Mouse (Mus musculus) layer of hippocampus, postnatal 14 days (tissue): Measurements from ENCODE around the gene Col5a1. TPM values are rescaled to one million over a fixed set of nuclear protein-coding genes. Genes with fewer than 3 reads are reported as not detected.

Experiments
- DNase-seq, 2 experiments: peaks; one replicate each; pipeline ENCODE4 v3.0.0; 2021 to 2022; ENCODE audit warnings: low spot score in 2 of 2, mixed read lengths in 1 of 2
- total RNA-seq, 2 experiments: library from RNA; stranded (reverse); gene quantifications; 2 replicates each; pipeline ENCODE4 v1.2.3; 2021

Col5a1 gene
- total RNA-seq, 2 experiments from 2014 or later: 5.9 to 6.1 TPM

DNA sequence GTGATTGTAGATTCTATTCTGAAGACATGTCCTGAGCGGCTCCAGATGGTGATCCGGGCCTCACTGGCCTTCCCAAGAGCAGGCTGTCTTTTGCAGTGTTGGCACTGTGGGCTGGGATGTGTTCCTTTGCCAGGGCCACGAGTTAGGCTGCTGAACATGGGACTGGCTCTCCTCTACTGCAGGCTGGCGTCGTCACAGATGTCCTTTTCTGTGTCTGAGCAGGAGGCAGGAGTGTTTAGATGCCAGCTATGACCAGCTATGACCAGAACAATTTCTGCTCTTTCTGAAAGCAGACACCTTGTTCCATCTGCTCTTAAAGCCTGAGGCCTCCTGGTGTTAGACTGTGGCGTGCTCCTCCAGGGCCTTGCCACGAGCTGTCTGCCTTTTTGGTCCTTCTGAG is 31.9 kb downstream of the Col5a1 start:
- no peak for DNase-seq

DNA sequence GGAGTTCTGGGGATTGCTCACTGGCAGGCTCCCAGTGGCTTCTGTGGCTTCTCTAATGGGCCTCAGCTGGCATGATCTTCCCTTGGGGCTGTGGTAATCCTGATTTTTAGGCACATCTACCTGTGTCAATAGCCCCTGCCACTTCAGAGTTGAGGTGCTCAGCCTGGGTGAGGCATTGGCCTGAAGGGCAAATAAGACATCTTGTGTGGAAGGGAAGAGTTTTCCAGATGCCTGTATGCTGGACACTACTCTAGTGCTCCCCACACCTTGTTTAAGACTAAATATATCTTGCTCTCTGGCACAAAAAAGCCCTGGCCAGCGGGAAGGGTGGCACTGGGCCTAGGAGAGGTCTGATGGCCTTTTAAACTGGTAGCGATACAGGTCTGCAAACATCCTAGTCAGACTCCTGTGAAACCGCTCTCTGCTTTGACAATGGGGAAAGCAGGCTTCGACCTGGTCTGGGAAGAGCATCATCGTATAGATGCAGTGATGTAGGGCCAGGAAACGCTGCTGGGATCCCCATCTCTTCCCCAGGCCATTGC is 33.2 kb downstream of the Col5a1 start:
- no peak for DNase-seq

DNA sequence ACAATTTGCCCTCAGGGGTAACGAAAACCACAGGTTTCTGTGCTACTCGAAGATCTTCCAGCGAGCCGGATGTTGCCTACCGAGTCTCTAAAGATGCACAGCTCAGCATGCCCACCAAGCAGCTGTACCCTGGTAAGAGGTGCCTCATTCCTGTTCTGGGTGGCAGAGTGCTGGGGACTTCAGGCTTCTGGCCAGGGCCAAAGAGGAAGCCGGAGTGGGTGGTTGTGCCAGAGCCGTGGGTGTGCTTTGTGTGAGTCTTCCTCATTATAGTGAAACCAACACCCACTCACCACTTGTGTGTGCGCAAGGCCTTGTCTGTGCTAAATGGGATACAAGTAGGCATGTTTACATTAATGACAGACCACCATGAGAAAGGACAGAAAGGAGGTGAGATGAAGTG is 35.8 kb downstream of the Col5a1 start:
- DNase-seq: no peak

DNA sequence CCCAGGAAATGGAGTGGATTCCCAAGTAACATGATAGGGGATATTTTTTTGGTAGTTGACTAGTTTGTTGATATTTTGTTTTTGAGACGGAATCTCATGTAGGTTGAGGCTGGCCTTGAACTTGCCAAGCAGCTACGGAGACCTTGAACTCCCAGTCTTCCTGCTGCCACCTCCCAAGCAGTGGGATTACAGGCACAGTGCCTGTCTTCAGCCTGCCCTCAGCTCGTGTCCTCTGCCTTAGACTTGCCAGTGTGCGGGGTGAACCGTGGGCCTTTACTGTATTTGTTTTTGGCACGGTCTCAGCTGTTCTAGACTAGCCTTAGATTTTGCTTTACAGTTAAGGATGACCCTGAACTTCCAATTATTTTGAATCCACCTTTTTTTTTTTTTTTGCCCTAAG is 37.5 kb downstream of the Col5a1 start:
- DNase-seq: no peak

DNA sequence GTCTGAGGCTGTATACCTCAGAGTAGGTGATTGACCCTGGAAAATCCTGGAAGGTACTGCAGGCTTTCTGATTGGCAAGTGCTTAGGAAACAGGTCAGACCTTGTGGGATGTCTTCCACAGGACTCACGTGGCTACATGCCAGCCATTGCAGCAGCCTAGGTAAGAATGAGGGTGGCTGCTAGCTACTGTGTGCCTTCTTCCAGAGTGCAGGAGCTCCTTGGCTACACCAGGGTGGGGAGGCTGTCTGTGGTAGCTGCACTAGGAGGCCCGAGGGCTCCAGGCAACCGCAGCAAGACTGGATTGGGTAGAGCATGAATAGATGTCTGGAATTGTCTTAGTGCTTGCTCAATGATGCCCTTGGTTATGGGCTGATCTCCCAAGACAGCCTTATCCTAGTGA is 38.2 kb downstream of the Col5a1 start:
- no peak for DNase-seq

DNA sequence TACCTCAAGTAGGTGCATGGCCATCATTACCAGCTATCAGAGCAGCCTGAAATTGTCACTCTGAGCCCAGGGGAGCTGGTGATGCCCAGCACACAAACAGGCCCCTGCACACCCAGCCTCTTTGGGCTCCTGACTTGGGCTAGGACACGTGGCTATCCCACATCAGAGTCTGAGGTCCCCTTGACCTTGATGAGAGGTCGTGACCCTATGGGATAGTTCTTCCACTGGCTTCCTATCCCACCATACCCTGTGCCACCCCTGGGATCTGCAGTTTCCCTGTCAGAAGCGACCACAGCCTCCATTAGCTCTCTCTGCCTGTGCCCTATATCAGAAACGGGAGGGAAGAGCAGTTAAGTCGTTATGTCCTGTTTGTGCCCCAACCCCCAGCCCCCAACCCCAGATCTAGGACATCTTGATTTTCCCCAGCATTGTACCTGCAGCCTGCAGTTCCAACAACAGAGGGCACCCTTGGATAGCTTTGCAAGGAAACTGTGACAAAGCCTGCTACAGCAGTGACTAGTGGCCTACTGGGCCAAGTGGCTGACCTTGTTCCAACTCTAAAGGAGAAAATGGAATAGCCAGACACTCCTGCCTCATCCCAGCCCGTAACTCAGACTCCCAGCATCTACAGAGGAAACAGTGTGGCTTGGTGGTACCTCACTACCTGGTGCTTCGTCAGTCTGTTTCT is 40.4 kb downstream of the Col5a1 start:
- peak; percentile 79 to 84 for DNase-seq

DNA sequence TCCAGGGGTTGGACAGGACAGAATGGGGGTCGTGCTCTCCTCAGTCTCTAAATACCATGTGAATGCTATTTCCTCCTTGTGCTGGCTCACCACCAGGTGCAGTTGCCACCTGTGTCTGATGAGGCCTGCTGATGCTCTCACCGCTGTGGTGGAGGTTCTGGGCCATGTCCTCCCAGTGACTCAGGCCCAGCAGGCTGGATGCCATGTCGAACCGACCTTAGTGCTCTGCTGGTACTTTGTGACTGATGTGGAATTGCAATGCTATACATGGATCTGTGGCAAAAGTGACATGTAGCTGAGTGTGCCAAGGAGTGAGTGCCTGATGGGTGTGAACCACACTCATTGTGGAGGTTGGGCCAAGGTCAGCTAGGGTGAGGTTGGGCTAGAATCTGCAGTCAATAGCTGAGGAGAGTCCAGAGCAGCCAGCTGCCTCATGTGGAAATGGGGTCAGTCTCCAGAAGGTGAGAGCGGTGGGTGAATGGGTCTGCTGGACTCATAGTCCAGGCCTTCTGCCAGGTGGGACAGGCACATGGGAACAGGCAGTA is 44.3 kb downstream of the Col5a1 start:
- DNase-seq: no peak

DNA sequence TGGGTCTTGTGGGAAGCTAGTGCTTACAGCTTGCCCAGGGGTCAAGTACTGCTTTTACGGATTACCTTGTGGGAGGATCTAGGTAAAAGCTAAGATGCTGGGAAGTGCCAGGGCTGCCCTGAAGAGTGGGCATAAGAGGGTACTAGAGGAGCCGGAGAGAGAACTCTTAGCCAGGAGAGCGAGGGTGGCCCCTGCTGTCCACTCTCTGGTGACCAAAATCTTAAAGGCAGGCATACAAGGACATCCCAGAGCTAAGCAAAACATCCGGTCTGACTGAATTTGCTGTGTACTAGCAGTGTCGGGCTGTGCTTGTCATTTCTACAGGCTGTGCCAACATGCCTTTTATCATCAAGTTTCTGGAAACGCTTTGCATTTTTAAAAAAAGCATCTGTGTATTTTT is 44.9 kb downstream of the Col5a1 start:
- no peak for DNase-seq

DNA sequence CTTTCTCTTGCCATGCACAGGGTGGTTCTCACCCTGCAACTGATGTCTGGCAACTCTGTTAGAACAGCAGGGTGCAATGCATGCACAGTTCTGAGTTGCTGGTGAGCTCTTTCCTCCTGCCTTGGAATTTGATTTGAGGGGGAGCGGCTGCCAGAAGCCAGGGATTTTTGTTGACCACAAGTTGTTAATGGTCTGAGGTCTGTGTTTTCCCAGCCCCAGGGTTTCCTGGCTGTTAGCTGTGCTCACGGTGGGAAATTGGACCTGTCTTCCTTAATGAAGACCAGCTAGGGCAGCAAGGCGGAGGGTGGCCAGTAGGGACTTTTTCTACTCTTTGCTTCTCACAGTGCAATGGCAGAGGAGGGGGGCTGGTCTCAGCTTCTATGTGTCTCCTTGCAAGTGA is 45.7 kb downstream of the Col5a1 start:
- no peak for DNase-seq

DNA sequence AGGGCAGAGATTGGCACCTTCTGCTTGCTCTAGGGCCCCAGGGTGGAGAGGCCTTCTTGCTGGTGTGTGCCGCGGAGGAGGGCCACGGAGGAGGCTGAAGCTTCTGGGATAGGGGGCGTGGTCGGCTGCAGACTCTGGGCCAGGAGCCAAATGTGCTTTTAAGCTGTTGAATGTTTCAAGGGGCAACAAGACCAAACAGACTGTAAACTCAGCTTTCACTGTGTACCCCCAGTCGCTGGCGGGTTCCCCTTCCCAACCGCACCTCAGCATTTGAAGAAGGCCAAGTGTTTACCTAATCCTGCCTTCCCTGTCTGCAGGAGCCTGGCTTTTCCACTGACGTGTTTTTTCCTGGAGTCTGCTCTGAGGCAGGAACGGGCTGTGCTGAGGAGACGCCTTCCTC is 48.0 kb downstream of the Col5a1 start:
- DNase-seq: no peak

DNA sequence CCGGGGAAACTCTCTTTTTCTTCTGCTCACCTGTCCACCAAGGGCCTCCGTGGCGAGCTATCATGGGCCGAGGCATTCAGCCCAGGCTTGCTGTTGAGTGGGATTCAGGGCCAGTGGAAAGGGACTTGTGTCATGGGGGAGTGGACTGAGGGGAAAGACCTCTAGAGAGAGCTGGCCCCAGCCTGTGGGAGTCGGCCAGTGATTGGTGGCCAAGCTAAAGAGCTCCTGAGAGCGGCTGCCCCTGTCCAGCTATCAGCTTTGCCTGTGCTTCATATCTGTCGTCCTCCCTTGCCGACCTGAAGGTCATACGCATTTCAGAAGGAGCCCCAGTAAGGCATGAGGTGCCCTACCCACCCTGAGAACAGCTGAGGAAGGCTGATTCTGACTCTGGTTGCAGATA is 48.6 kb downstream of the Col5a1 start:
- DNase-seq: no peak

DNA sequence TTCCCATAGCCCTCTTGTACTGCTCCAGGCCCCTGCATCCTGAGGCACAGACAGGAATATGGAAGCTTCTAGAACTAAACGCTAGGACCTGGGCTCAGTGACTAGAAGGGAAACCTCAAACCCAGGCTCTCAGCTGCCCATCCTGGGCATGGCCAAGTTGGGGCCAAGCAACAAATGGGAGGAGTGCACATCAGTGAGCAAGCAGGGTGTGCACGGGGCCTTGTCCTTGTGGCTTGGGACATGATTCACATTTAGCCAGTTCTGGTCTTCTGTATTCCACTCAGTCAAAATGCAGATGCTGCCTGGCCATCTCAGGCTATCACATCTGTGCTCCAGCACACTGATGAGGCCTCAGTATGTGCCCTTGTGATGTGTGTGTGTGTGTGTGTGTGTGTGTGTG is 49.2 kb downstream of the Col5a1 start:
- DNase-seq: no peak

DNA sequence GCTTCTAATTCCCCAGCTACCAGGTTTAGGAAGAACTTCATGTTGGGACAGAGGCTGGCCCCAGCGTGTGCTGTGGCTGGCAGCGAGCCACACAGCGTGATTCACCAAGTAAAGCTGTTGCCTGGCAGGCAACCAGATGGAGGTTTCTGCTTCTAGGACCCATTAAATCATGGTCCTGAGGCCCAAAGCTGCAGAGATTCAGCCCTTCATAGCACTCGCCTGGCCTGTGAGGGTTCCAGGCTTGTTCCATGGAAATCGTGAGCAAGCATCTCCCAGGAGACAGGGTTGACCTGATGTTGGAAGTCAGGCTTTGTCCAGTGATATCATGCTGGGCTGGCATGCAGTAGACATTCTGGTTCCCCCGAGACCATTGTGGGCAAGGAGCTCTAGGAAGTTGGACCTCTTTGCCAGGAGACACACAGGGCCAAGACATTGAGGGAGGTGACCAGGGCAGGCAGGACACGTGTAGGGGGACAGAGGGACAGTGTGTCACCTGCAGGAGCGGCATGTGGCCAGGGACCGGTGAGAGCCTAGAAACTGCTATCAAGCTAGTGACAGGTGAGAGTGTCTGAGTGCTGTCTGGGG is 50.5 kb downstream of the Col5a1 start:
- peak in 1 of 2 experiments; percentile 42 for DNase-seq

DNA sequence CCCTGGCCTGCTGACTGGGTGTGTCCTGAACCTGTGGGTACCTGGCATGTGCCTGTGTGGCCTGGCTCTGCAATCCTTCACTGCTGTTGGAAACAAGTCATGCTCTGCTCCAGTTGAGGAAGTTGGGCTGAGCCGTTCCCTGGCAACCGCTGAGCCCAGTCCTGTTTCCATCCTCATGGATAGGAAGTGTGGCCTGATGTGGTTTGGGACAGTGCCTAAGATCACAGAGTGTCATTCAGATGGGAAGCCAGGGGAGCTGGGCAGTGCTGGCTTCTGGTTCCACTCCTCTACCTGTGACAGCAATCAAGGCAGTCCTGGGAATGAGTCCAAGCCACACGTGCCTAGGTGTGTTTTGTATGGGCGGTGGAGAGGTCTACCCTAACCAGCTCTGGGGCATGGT is 53.2 kb downstream of the Col5a1 start:
- DNase-seq: no peak

DNA sequence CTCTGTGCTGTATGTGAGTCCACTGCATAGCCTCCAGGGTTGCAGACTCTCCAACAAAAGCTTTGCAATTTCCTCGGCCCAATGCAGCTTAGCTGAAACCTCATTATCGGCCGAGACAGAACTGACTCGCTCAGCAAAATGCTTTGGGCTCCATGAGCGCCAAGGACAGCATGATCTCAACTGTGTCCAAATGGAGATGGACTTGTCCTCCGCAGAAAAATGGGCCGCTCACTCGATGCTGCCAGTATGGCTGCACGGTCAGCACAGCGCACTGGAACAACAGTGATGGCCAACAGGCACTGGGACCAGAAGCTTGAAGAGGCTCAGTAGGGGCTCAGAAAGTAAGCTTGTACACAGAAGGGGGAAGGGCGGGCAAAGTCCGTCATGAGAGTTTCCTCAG is 53.9 kb downstream of the Col5a1 start:
- DNase-seq: no peak

DNA sequence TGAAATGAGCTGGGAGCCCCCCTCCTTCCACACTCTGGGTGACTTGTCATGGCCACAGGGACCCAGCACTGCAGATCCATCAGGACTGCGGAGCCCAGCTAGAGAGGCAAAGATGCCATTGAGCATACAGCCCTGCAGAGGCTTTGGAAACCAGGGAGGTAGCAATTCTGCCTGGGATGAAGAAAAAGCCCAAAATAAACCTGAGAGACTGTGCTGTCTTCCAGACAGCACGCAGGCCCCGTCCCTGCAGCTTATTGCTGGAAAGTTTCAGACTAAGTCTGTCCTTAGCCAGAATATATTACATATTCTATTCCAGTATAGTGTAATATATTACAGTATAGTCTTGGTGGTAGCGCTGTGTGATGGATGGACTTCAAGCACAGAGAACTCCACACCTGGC is 61.0 kb downstream of the Col5a1 start:
- no peak for DNase-seq

DNA sequence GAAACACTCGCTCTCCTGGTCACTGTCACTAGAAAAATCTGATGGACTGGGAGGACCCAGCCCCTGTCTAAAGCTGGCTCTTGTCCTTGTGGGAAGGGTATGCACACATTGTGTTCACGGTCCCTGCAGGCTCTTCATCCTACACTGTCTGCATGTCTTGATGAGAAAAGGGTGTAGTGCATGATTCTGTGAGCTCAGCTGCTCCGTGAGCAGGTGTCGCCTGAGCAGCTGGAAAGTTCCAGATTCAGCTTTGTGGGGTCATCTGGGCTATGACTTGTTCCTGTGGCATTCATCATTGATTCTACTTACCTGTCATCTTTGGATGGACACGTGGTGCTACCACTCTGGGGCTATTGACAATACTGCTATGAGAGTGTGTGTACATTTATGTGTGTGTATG is 61.7 kb downstream of the Col5a1 start:
- no peak for DNase-seq

DNA sequence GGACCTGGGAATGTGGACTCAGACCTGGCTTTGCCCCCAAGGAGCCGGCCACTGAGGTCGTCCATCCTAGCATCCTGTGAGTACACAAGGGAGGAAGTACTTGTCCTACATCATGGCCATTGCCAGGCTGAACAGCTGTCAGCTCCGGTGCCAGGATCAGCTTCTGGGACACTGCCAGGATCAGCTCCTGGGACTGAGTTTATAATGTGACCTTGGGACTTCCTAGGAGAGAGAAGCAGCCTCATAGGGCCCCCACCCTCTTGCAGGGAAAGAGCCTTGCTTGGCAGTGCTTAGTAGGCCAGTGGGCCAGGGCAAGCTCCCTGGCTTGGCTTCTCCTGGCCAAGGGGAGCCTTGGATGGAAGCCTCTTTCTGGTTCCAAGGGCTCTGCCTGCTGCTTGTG is 67.6 kb downstream of the Col5a1 start:
- DNase-seq: peak in 1 of 2 experiments; percentile 37

DNA sequence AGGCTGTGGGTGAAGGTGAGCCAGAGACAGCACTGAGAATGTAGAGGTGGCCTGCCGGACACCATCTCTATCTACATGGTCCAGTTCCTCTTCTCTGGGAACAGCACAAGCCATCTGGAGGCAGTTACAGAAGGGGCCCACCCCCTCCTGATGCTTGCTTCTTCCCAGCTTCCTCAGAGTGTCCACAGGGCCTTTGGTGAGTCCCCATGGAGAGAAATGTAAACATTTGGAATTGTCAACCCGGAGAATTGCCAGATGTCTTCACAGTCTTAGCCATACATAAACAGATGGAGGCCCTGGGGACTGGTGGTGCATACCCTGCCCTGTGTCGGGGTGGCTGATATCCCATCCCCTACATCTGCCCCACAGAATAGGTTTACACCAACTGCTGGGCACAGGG is 68.7 kb downstream of the Col5a1 start:
- DNase-seq: no peak

DNA sequence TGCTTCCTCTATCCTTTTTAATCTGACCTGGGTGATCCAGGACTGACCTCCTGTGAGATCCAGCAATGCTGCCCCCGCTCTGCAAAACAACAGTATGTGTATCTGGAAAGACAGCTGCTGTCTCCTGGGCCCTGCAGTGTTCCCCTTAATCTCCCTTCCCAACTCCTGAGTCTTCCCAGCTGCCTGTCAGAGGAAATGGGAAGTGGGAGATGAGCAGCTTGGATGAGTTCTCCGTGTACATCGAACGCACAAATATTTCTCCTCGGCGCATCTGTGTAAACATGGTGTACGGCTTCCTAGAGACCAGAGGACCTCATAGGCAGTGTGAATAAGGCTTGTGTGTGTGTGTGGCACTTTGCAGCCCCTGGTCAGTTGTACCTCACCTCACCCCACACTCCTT is 70.5 kb downstream of the Col5a1 start:
- no peak for DNase-seq

DNA sequence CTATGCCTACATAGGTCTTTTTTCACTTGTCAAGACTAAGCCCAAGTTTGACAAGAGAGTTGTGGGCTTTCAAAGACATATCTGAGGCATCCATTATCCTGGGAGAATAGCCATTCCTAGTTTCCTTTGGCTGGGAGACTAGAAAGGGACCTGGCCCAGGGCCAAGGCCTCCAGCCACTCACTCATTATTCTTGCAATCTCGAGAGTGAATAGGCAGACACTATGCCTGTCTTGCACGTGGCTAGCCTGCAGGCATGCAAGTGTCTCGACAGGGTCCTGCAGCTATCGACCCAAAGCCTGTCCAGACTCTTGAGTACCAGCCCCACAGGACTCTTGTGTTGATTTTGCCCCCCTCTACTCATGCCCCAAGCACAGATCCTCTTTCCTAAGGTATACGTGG is 71.0 kb downstream of the Col5a1 start:
- DNase-seq: no peak

DNA sequence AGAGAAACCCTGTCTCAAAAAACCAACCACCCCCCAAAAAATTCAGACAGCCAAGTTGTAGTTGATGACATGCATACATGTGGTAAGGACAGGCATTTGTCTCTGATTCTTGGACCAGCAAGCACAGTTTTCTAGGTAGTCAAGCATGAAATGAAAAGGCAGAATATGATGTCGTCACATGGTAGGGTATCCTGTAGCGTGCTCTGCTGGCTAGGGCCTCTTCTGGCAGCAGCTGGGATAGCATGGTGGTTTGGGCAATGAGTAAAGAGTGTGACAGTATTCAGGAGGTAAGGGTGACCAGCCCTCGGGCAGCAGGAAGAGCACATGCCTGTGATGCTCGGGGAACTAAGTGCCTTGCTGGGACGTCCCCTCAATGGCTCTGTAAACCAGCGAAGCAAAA is 73.0 kb downstream of the Col5a1 start:
- no peak for DNase-seq

DNA sequence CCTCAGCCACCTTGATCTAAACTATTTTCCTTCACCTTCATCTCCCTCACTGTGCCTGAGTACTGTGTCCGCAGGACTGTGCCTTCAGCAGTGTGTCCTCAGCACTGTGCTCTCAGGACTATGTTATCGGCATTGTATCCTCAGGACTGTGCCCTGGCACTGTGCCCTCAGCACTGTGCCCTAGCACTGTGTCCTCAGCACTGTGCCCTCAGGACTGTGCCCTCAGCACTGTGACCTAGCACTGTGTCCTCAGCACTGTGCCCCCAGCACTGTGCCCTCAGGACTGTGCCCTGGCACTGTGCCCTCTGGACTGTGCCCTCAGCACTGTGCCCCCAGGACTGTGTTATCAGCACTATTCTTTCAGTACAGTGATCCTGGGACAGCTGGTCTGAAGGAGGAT is 75.0 kb downstream of the Col5a1 start:
- no peak for DNase-seq
